Mouse (Mus musculus): ENCODE results near the gene Litaf. TPM values are rescaled to one million over a fixed set of nuclear protein-coding genes. Genes with fewer than 3 reads are reported as not detected.

Gene Litaf
- polyA plus RNA-seq, 1 experiment from 2014 or later, result 137 TPM

DNA sequence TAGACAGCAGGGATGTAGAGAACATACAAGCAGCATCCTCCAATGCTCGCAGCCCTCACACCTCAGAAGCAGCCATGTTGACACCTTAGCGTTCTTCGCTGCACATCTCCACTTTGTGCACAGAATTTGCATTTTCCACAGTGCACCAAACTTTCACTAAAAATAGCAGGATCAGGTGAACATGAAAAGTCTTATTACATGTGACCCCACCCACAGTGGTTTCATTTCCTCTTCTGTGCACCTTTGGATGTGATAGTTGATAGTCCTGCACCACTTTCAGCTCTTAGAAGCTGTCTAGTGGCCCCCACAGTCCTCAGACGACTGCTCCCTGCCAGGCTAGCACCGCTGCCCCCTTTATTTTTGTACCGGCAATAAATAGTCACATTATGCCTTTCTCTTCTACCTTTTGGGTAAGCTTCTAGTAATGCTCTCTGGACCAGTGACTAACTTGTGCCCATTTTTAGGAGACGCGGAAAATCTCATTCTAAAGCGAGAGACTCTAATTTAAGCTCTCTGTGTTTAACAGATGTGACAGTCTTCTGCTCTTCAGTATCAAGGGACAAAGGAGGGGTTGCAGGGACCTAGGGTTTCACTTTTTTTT lies 11.7 kb upstream of the Litaf start:
- Histone ChIP-seq H3K9ac (ENCODE audit: low read depth, low read length) (no peak overlapping the region), H3K9me3 (replicated peaks; ENCODE audit: low read length) (no peaks in the 10 kb centered on the region), H3K4me3 (replicated peaks; ENCODE audit: low read depth, low read length) (no peak overlapping the region), H3K4me1 (replicated peaks; ENCODE audit: insufficient read depth, low read length) (no peaks in the 10 kb centered on the region), H3K27ac (no peak overlapping the region), H3K27me3 (ENCODE audit: insufficient read depth, low read length) (no peaks in the 10 kb centered on the region), H3K4me2 (ENCODE audit: low read length) (no peak overlapping the region), H3K36me3 (ENCODE audit: insufficient read depth, low read length) (peaks cover 50% of the 10 kb centered on the region)
- no peak for TF ChIP-seq CTCF (IDR thresholded peaks at IDR 0.05; ENCODE audit: low read depth)
- 89% methylated on average over 9 of the region's 9 CpGs for WGBS
- DNase-seq (ENCODE audit: low spot score) (no peak), ATAC-seq (replicated peaks; ENCODE audit: low FRiP score, low read depth) (no peak)

DNA sequence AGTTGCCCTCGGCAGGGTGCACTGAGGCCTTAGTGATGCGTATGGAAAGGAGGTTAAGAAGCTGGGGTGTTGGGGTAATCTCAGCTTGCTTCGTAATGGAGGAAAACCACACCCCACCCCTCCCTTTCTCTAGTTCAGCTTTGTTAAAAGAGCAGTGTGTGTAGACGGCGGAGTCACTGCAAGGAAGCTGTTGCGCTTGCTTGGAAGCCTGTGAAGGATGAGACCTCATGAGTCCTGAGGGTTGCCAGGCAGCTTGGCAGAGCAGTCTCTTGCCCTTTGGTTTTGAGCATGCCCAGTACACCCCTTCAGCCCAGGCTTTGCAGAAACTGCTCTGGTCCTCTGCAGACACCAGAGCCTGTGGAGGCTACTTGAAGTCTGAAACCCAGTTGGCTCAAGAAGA lies 7.1 kb upstream of the Litaf start:
- Histone ChIP-seq H3K9me3 (replicated peaks; ENCODE audit: low read length) (no peaks in the 10 kb centered on the region), H3K36me3 (ENCODE audit: insufficient read depth, low read length) (peaks cover 32% of the 10 kb centered on the region)

DNA sequence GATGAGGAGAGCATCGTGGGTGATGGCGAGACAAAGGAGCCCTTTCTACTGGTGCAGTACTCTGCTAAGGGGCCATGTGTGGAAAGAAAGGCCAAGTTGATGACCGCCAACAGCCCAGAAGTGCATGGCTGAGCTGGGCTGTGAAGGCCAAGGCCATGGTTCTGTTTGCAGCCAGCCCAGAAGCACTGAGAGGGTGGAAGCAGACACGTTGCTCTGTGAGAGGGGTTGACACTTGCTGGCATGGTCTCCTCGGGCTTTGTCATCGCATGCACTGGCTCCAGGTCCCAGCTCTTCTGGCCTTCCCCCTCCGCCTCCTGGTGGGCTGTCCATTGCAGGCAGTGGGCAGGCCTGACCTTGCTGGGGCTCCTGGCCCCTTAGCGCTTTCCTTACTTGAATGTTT lies 6.5 kb upstream of the Litaf start:
- no peak for ATAC-seq (replicated peaks; ENCODE audit: low FRiP score, low read depth)
- H3K27me3 ChIP-seq (ENCODE audit: insufficient read depth, low read length), result no peaks in the 10 kb centered on the region
- peaks cover 29% of the 10 kb centered on the region for H3K36me3 ChIP-seq (ENCODE audit: insufficient read depth, low read length)
- WGBS, result 78% methylated on average over 8 of the region's 8 CpGs
- peaks cover 12% of the 10 kb centered on the region for H3K4me1 ChIP-seq (replicated peaks; ENCODE audit: insufficient read depth, low read length)
- no peak overlapping the region for H3K9ac ChIP-seq (ENCODE audit: low read depth, low read length)
- no peaks in the 10 kb centered on the region for H3K9me3 ChIP-seq (replicated peaks; ENCODE audit: low read length)
- no peak overlapping the region for H3K4me2 ChIP-seq (ENCODE audit: low read length)
- no peak for DNase-seq (ENCODE audit: low spot score)
- H3K27ac ChIP-seq, result no peak overlapping the region
- TF ChIP-seq CTCF (IDR thresholded peaks at IDR 0.05; ENCODE audit: low read depth), result no peak
- H3K4me3 ChIP-seq (replicated peaks; ENCODE audit: low read depth, low read length), result no peak overlapping the region

More for the DNA sequence above, 7.1 kb upstream of the Litaf start:
- DNase-seq (ENCODE audit: low spot score) (no peak), ATAC-seq (replicated peaks; ENCODE audit: low FRiP score, low read depth) (no peak)
- TF ChIP-seq CTCF (IDR thresholded peaks at IDR 0.05; ENCODE audit: low read depth), result no peak
- Histone ChIP-seq H3K27me3 (ENCODE audit: insufficient read depth, low read length) (no peaks in the 10 kb centered on the region), H3K4me1 (replicated peaks; ENCODE audit: insufficient read depth, low read length) (peaks cover 7% of the 10 kb centered on the region), H3K4me2 (ENCODE audit: low read length) (no peak overlapping the region), H3K27ac (no peak overlapping the region), H3K4me3 (replicated peaks; ENCODE audit: low read depth, low read length) (no peak overlapping the region), H3K9ac (ENCODE audit: low read depth, low read length) (no peak overlapping the region)
- 81% methylated on average over 6 of the region's 6 CpGs for WGBS

DNA sequence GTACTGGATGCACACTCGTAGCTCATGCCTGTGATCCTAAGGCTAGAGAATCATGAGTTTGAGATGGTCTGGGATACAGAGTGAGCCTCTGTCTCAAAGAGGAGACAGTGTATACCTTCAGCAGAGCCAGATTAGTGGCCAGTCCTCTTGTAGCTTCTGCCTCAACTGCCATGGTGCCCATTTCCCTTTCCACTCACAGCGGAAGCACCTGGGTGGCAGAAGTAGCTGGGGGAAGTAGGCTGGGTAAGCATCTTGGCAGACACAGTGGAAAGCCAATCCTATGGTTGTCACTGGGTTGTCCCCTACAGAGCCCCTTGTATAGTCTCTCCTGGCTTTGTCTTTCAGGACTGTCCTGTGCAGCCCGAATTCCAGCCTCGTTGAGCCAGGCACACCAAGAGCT lies 5.9 kb upstream of the Litaf start:
- TF ChIP-seq CTCF (IDR thresholded peaks at IDR 0.05; ENCODE audit: low read depth), result no peak
- no peak overlapping the region for H3K9ac ChIP-seq (ENCODE audit: low read depth, low read length)
- H3K4me3 ChIP-seq (replicated peaks; ENCODE audit: low read depth, low read length), result no peak overlapping the region
- H3K4me1 ChIP-seq (replicated peaks; ENCODE audit: insufficient read depth, low read length), result peaks cover 18% of the 10 kb centered on the region
- H3K36me3 ChIP-seq (ENCODE audit: insufficient read depth, low read length), result peaks cover 28% of the 10 kb centered on the region
- no peak overlapping the region for H3K4me2 ChIP-seq (ENCODE audit: low read length)
- 97% methylated on average over 4 of the region's 4 CpGs for whole genome bisulfite sequencing
- ATAC-seq (replicated peaks; ENCODE audit: low FRiP score, low read depth) (no peak), DNase-seq (ENCODE audit: low spot score) (no peak)
- H3K27me3 ChIP-seq (ENCODE audit: insufficient read depth, low read length), result no peaks in the 10 kb centered on the region
- no peaks in the 10 kb centered on the region for H3K9me3 ChIP-seq (replicated peaks; ENCODE audit: low read length)
- H3K27ac ChIP-seq, result no peak overlapping the region

DNA sequence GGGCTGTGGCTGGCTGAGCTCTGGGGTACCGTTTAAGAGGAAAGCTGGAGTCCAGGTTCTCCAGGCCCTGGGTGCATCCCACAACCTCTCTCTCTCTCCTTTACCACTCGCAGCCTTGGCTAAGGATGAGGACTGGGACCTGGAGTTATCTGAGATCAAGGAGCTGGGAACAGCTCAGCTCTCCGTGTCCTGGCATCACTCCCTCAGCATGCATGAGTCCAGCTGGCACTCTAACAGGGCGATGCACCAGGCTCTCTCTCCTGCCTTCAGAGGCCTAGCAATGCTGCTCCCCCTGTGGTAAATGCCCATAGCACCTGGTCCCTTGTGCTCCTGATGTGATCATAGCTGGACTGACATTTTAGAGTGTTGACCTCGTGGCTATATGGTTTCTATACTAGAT lies 5.2 kb upstream of the Litaf start:
- Histone ChIP-seq H3K4me2 (ENCODE audit: low read length) (no peak overlapping the region), H3K4me1 (replicated peaks; ENCODE audit: insufficient read depth, low read length) (peaks cover 18% of the 10 kb centered on the region), H3K9me3 (replicated peaks; ENCODE audit: low read length) (no peaks in the 10 kb centered on the region), H3K36me3 (ENCODE audit: insufficient read depth, low read length) (peaks cover 28% of the 10 kb centered on the region), H3K9ac (ENCODE audit: low read depth, low read length) (no peak overlapping the region), H3K27me3 (ENCODE audit: insufficient read depth, low read length) (no peaks in the 10 kb centered on the region), H3K4me3 (replicated peaks; ENCODE audit: low read depth, low read length) (no peak overlapping the region), H3K27ac (no peak overlapping the region)
- 73% methylated on average over 5 of the region's 5 CpGs for WGBS
- no peak for ATAC-seq (replicated peaks; ENCODE audit: low FRiP score, low read depth)
- DNase-seq (ENCODE audit: low spot score), result no peak
- TF ChIP-seq CTCF (IDR thresholded peaks at IDR 0.05; ENCODE audit: low read depth), result no peak

DNA sequence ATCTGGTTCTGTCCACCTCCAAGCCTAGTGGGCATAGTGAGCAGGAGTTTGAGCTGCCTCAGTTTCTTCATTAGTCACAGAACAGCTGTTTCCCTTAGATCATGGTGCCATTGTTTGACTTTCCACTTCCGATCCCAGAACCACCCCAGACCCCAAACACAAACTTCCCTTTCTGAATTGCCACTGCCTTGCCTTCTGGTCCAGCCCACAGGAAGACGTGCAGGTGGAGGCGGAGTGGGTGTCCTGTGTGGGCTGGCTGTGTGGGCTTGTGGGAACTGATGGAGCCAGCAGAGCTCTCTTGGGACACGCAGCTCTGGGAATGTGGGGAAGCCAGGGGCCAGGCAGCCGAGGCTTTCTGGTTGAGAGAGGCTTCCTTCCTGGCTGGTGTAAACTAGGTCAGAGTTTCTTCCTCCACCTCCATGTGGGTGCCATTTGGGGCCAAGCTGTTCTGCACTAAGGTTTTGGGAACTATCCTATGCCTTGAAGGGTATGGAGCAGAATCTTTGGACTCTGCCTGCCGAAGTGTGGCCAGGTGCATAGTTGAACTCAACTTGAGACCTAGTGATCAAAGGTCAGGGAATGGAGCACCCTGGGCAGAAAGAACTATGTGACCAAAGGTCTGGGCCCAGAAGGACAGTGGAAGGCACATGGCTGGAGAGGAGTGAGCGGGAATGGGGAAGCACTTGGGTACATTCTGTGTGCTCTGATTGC lies 3.9 kb upstream of the Litaf start:
- peak; percentile 9 for DNase-seq (ENCODE audit: low spot score)
- WGBS, result 65% methylated on average over 7 of the region's 7 CpGs
- Histone ChIP-seq H3K27ac (peak overlapping the region; percentile 56; the same call in 1 of the 2 replicates), H3K4me2 (ENCODE audit: low read length) (no peak overlapping the region), H3K4me1 (replicated peaks; ENCODE audit: insufficient read depth, low read length) (peaks cover 21% of the 10 kb centered on the region), H3K4me3 (replicated peaks; ENCODE audit: low read depth, low read length) (no peak overlapping the region), H3K9me3 (replicated peaks; ENCODE audit: low read length) (no peaks in the 10 kb centered on the region), H3K36me3 (ENCODE audit: insufficient read depth, low read length) (peaks cover 21% of the 10 kb centered on the region), H3K27me3 (ENCODE audit: insufficient read depth, low read length) (no peaks in the 10 kb centered on the region), H3K9ac (ENCODE audit: low read depth, low read length) (no peak overlapping the region)
- ATAC-seq (replicated peaks; ENCODE audit: low FRiP score, low read depth), result 0 out of 2 replicates have a peak, but pooled peaks have one; percentile 11
- TF ChIP-seq CTCF (IDR thresholded peaks at IDR 0.05; ENCODE audit: low read depth), result no peak
